Mouse (Mus musculus): ENCODE measurements around the gene Szt2.

DNA sequence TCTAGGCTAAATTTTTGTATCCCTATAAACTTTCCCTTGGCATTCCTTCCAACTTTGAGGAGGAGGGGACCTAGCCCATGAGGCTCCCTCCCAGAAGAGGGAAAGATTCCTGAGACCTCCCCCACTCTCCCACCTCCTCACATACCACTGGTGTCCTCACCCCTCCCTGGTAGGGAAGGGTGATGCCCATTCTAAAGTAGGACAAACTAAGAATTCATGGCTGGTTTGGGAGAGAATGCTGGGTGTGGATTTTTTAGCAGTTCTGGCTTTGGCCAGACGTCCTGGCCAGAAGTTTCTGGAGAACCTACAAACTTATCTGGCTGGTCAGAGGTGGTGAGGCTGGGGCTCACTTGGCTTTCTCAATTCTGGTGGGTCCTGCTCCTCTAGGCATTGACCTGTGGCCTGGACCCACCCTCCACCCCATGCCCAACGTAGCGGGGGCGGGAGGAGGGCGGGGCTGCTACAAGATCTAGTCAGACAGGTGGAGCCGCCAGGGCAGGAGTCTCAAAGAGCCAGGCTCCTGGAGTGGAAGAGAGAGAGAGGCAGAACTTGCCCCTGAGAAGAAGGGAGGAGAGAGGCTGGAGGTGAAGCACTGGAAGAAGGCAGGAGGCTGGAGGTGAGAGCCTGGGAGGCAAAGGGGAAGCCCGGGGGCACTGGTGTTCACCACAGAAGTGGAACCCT is 20.3 kb upstream of the Szt2 start:
- TF ChIP-seq POLR2A (IDR thresholded peaks at IDR 0.05; ENCODE audit: insufficient read depth, low read depth, low read length): no peak
- TF ChIP-seq CTCF (IDR thresholded peaks at IDR 0.05): no peak
- no peak for TF ChIP-seq EP300 (IDR thresholded peaks at IDR 0.05; ENCODE audit: insufficient read depth, low read depth, low read length)
